Comparison of ENCODE assay signal across 11 mouse cellular contexts in the genomic region with DNA sequence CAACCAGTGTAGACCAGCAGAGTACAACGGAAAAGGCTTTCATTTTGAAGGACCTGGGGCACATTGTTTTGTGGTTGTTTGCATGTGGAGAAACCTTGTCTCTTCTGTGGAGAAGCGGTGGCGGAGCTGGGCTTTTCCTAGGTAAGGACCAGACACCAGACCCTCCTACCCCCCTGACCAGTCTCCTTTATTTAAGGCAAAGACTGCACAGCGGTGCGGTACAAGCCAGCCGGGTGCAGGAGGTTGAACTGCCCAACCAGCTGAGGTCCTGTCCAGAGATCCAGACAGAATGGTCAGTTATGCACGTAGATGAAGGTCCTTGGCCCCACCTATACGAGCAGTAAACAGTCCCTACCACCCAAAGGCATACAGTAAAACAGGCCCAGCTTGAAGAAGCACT. TPM values are rescaled to one million over a fixed set of nuclear protein-coding genes. Genes with fewer than 3 reads are reported as not detected.
DNase-seq lines count a peak whose midpoint lies in the region; ATAC-seq and TF ChIP-seq lines count a peak whose summit lies in the region.
"Had no signal": no experiment of that assay in that cellular context is flagged by ENCODE, and none has a peak within 500 bp of the region (broad histone marks: within the 10 kb centered on the region; RNA-seq: fewer than 3 reads in every experiment).

No protein-coding gene starts in this region.

- peak overlapping the region; percentile 45 for H3K4me3 ChIP-seq in forebrain, embryonic 10.5 days
- H3K4me3 ChIP-seq in forebrain, embryonic 16.5 days (replicated peaks; ENCODE audit: low read length), result no peak overlapping the region
- peak overlapping the region; percentile 83 for H3K4me3 ChIP-seq in megakaryocyte, embryonic 14.5 days (replicated peaks)
- H3K4me3 ChIP-seq in liver, embryonic 16.5 days (ENCODE audit: low read depth, low read length), result peak overlapping the region; percentile 24
- H3K4me3 ChIP-seq in stomach, postnatal 0 days (ENCODE audit: low read depth, low read length), result peak overlapping the region; percentile 35; the same call in 1 of the 2 replicates

- H3K4me2 ChIP-seq in forebrain, embryonic 16.5 days (ENCODE audit: low read length), result no peak overlapping the region
- H3K4me2 ChIP-seq in liver, embryonic 16.5 days (ENCODE audit: low read depth, low read length), result peak overlapping the region; percentile 37; the same call in 1 of the 2 replicates
- H3K4me2 ChIP-seq in stomach, postnatal 0 days (replicated peaks; ENCODE audit: low read depth), result peak overlapping the region; percentile 55; the same call in 1 of the 2 replicates

- no peak overlapping the region for H3K9ac ChIP-seq in forebrain, embryonic 16.5 days (replicated peaks; ENCODE audit: low read depth, low read length)
- H3K9ac ChIP-seq in liver, embryonic 16.5 days (ENCODE audit: low read depth, low read length), result no peak overlapping the region
- no peak overlapping the region for H3K9ac ChIP-seq in stomach, postnatal 0 days (ENCODE audit: low read length)

- no peaks in the 10 kb centered on the region for H3K9me3 ChIP-seq in forebrain, embryonic 10.5 days
- no peaks in the 10 kb centered on the region for H3K9me3 ChIP-seq in forebrain, embryonic 16.5 days (ENCODE audit: control insufficient read depth, low read length)
- no peaks in the 10 kb centered on the region for H3K9me3 ChIP-seq in megakaryocyte, embryonic 14.5 days
- no peaks in the 10 kb centered on the region for H3K9me3 ChIP-seq in liver, embryonic 16.5 days (replicated peaks; ENCODE audit: control insufficient read depth, low read length)
- no peaks in the 10 kb centered on the region for H3K9me3 ChIP-seq in stomach, postnatal 0 days (ENCODE audit: control insufficient read depth, low read length)

- DNase-seq in forebrain, embryonic 10.5 days (ENCODE audit: extremely low spot score, low spot score), result no peak
- no peak for DNase-seq in stomach, postnatal 0 days (ENCODE audit: low spot score)
- DNase-seq in urinary bladder, postnatal 36 days (ENCODE audit: low spot score in 2 of 2), result no peak
- no peak for DNase-seq in left cerebral cortex, postnatal 14 days (ENCODE audit: low spot score in 2 of 2)
- DNase-seq: gastrocnemius, postnatal 10 days; thymus, adult 18-20 months had no signal

- TF ChIP-seq EP300 in stomach, postnatal 0 days (optimal IDR thresholded peaks at IDR 0.05), result no peak

- H3K27me3 ChIP-seq in forebrain, embryonic 10.5 days (ENCODE audit: poor library complexity, severe bottlenecking), result peaks cover 100% of the 10 kb centered on the region
- peaks cover 77% of the 10 kb centered on the region for H3K27me3 ChIP-seq in forebrain, embryonic 16.5 days (replicated peaks; ENCODE audit: control insufficient read depth, insufficient read depth, low read length)
- peaks cover 89% of the 10 kb centered on the region for H3K27me3 ChIP-seq in megakaryocyte, embryonic 14.5 days (replicated peaks)
- peaks cover 78% of the 10 kb centered on the region for H3K27me3 ChIP-seq in liver, embryonic 16.5 days (ENCODE audit: control insufficient read depth, insufficient read depth, low read depth, low read length)
- peaks cover 17% of the 10 kb centered on the region for H3K27me3 ChIP-seq in stomach, postnatal 0 days (ENCODE audit: control insufficient read depth, insufficient read depth, low read length)

- H3K4me1 ChIP-seq in forebrain, embryonic 10.5 days, result peaks cover 37% of the 10 kb centered on the region
- H3K4me1 ChIP-seq in forebrain, embryonic 16.5 days (replicated peaks; ENCODE audit: control insufficient read depth, insufficient read depth, low read length), result peaks cover 24% of the 10 kb centered on the region
- peaks cover 32% of the 10 kb centered on the region for H3K4me1 ChIP-seq in megakaryocyte, embryonic 14.5 days
- no peaks in the 10 kb centered on the region for H3K4me1 ChIP-seq in liver, embryonic 16.5 days (ENCODE audit: control insufficient read depth, low read depth, low read length)
- no peaks in the 10 kb centered on the region for H3K4me1 ChIP-seq in stomach, postnatal 0 days (replicated peaks; ENCODE audit: control insufficient read depth, insufficient read depth)

- no peaks in the 10 kb centered on the region for H3K36me3 ChIP-seq in forebrain, embryonic 10.5 days (replicated peaks)
- no peaks in the 10 kb centered on the region for H3K36me3 ChIP-seq in forebrain, embryonic 16.5 days (ENCODE audit: control insufficient read depth, insufficient read depth)
- H3K36me3 ChIP-seq in megakaryocyte, embryonic 14.5 days (replicated peaks; ENCODE audit: low read length), result no peaks in the 10 kb centered on the region
- no peaks in the 10 kb centered on the region for H3K36me3 ChIP-seq in liver, embryonic 16.5 days (ENCODE audit: control insufficient read depth, insufficient read depth)
- H3K36me3 ChIP-seq in stomach, postnatal 0 days (ENCODE audit: control insufficient read depth, insufficient read depth, low read length), result no peaks in the 10 kb centered on the region

- intact Hi-C loops in left cerebral cortex, postnatal 14 days (cut with DNase I), result loop anchor here (10.0 kb wide), 1 partner anchor 238 kb away; no protein-coding TSS in a partner anchor

- H3K27ac ChIP-seq in forebrain, embryonic 10.5 days, result no peak overlapping the region
- H3K27ac ChIP-seq in forebrain, embryonic 16.5 days (ENCODE audit: low read length), result no peak overlapping the region
- no peak overlapping the region for H3K27ac ChIP-seq in liver, embryonic 16.5 days (ENCODE audit: low read length)
- no peak overlapping the region for H3K27ac ChIP-seq in stomach, postnatal 0 days (replicated peaks)

- WGBS in forebrain, embryonic 10.5 days, result under 1% methylated on average over 8 of the region's 8 CpGs
- WGBS in forebrain, embryonic 16.5 days, result 3% methylated on average over 8 of the region's 8 CpGs
- WGBS in liver, embryonic 16.5 days (ENCODE audit: insufficient replicate concordance), result 5% methylated on average over 8 of the region's 8 CpGs
- 4% methylated on average over 8 of the region's 8 CpGs for WGBS in stomach, postnatal 0 days

- TF ChIP-seq CTCF in stomach, postnatal 0 days (IDR thresholded peaks at IDR 0.05; ENCODE audit: low read depth), result no peak

- ATAC-seq in forebrain, embryonic 16.5 days, result no peak
- ATAC-seq in megakaryocyte, adult 5-6 weeks (ENCODE audit: poor library complexity, severe bottlenecking), result no peak
- ATAC-seq in liver, embryonic 16.5 days (ENCODE audit: low read depth), result no peak
- no peak for ATAC-seq in stomach, postnatal 0 days (ENCODE audit: low FRiP score, low TSS enrichment)

RNA-seq across cellular contexts. Expression of a gene that starts 2.4 kb away (rescaled TPM):
- not detected in 2 replicates for polyA plus RNA-seq in forebrain, embryonic 10.5 days (2016; fragmentation: Nextera tagmentation; extraction: Ambion mirVana)
- polyA plus RNA-seq in forebrain, embryonic 16.5 days (2015; fragmentation: Nextera tagmentation; extraction: Ambion mirVana), result not detected in 2 replicates
- polyA plus RNA-seq in megakaryocyte, embryonic 14.5 days (2012; ENCODE audit: insufficient read depth, low replicate concordance), result not detected in 2 replicates
- total RNA-seq in megakaryocyte, adult 5-6 weeks (2015), result not detected in 2 replicates
- total RNA-seq in megakaryocyte, adult 5-6 weeks (2017), result not detected in 2 replicates
- not detected in 2 replicates for polyA plus RNA-seq in liver, embryonic 16.5 days (2015; fragmentation: Nextera tagmentation; extraction: Ambion mirVana)
- 0.22 and 0.31 TPM in 2 replicates for polyA plus RNA-seq in stomach, postnatal 0 days (2015; fragmentation: Nextera tagmentation; extraction: Ambion mirVana)
- total RNA-seq in left cerebral cortex, postnatal 14 days (2021), result not detected
- total RNA-seq: gastrocnemius, postnatal 10 days; left cerebral cortex, adult 18-20 months had no signal

RNA-seq across cellular contexts. Expression of a gene that starts 10.1 kb away (rescaled TPM):
- not detected in 2 replicates for polyA plus RNA-seq in forebrain, embryonic 10.5 days (2016; fragmentation: Nextera tagmentation; extraction: Ambion mirVana)
- polyA plus RNA-seq in forebrain, embryonic 16.5 days (2015; fragmentation: Nextera tagmentation; extraction: Ambion mirVana), result not detected in 2 replicates
- polyA plus RNA-seq in megakaryocyte, embryonic 14.5 days (2012; ENCODE audit: insufficient read depth, low replicate concordance), result not detected in 2 replicates
- not detected in 2 replicates for total RNA-seq in megakaryocyte, adult 5-6 weeks (2015)
- total RNA-seq in megakaryocyte, adult 5-6 weeks (2017), result not detected in 2 replicates
- not detected in 2 replicates for polyA plus RNA-seq in liver, embryonic 16.5 days (2015; fragmentation: Nextera tagmentation; extraction: Ambion mirVana)
- 0.50 and 0.93 TPM in 2 replicates for polyA plus RNA-seq in stomach, postnatal 0 days (2015; fragmentation: Nextera tagmentation; extraction: Ambion mirVana)
- total RNA-seq in left cerebral cortex, postnatal 14 days (2021), result under 1 TPM in 1 of 2 experiments, not detected in 1; 0.51 TPM
- total RNA-seq: gastrocnemius, postnatal 10 days had no signal

RNA-seq across cellular contexts. Expression of a gene that starts 28.1 kb away (rescaled TPM):
- polyA plus RNA-seq in forebrain, embryonic 10.5 days (2016; fragmentation: Nextera tagmentation; extraction: Ambion mirVana), result 0.22 and 0.25 TPM in 2 replicates
- 2.2 and 2.8 TPM in 2 replicates for polyA plus RNA-seq in forebrain, embryonic 16.5 days (2015; fragmentation: Nextera tagmentation; extraction: Ambion mirVana)
- not detected in 2 replicates for polyA plus RNA-seq in megakaryocyte, embryonic 14.5 days (2012; ENCODE audit: insufficient read depth, low replicate concordance)
- total RNA-seq in megakaryocyte, adult 5-6 weeks (2015), result not detected in 2 replicates
- not detected in 2 replicates for total RNA-seq in megakaryocyte, adult 5-6 weeks (2017)
- polyA plus RNA-seq in liver, embryonic 16.5 days (2015; fragmentation: Nextera tagmentation; extraction: Ambion mirVana), result not detected in 2 replicates
- polyA plus RNA-seq in stomach, postnatal 0 days (2015; fragmentation: Nextera tagmentation; extraction: Ambion mirVana), result 0.12 and 0.19 TPM in 2 replicates
- total RNA-seq in left cerebral cortex, postnatal 14 days (2021), result 100 to 1,000 TPM; 566 to 585 TPM

RNA-seq across cellular contexts. Expression of a gene that starts 52.6 kb away (rescaled TPM):
- polyA plus RNA-seq in forebrain, embryonic 10.5 days (2016; fragmentation: Nextera tagmentation; extraction: Ambion mirVana), result 0.04 and 0.25 TPM in 2 replicates
- polyA plus RNA-seq in forebrain, embryonic 16.5 days (2015; fragmentation: Nextera tagmentation; extraction: Ambion mirVana), result 0.39 and 0.45 TPM in 2 replicates
- 0.02 TPM in 1 of 2 replicates, not detected in the other for polyA plus RNA-seq in megakaryocyte, embryonic 14.5 days (2012; ENCODE audit: insufficient read depth, low replicate concordance)
- total RNA-seq in megakaryocyte, adult 5-6 weeks (2015), result not detected in 2 replicates
- total RNA-seq in megakaryocyte, adult 5-6 weeks (2017), result not detected in 2 replicates
- not detected in 2 replicates for polyA plus RNA-seq in liver, embryonic 16.5 days (2015; fragmentation: Nextera tagmentation; extraction: Ambion mirVana)
- polyA plus RNA-seq in stomach, postnatal 0 days (2015; fragmentation: Nextera tagmentation; extraction: Ambion mirVana), result 0.04 TPM in 1 of 2 replicates, not detected in the other
- total RNA-seq in left cerebral cortex, postnatal 14 days (2021), result 1 to 10 TPM; 1.9 TPM
- total RNA-seq: gastrocnemius, postnatal 10 days had no signal
